Mouse (Mus musculus) CH12.LX (cell line): Measurements from ENCODE around the gene Klf5. TPM values are rescaled to one million over a fixed set of nuclear protein-coding genes. Genes with fewer than 3 reads are reported as not detected.

Experiments used
- DNase-seq: peaks from one replicate; pipeline ENCODE4 v3.0.0-alpha.2; 2013; ENCODE audit errors: extremely low read depth
- H3K27ac ChIP-seq: 2 replicates; pipeline ENCODE4 v1.5.1; 2012; ENCODE audit warnings: low read depth, mild to moderate bottlenecking, control low read depth, moderate library complexity; ENCODE audit not compliant: insufficient read depth
- H3K27me3 ChIP-seq: replicated peaks from 2 replicates; pipeline ENCODE3; 2012; ENCODE audit warnings: inconsistent platforms
- H3K36me3 ChIP-seq, 2 experiments: replicated peaks in 1 of 2; 2 replicates each; pipeline versions ENCODE3 to v1.6.1; 2012; ENCODE audit warnings: inconsistent platforms in 1 of 2, low read length in 1 of 2, mild to moderate bottlenecking in 1 of 2, mixed read lengths in 1 of 2, moderate library complexity in 1 of 2; ENCODE audit not compliant: control insufficient read depth in 1 of 2, insufficient read depth in 1 of 2
- H3K4me1 ChIP-seq, 2 experiments: 2 replicates each; pipeline ENCODE4 v1.6.1; 2012; ENCODE audit warnings: inconsistent platforms in 1 of 2, moderate library complexity in 1 of 2; ENCODE audit not compliant: insufficient read depth in 2 of 2, control insufficient read depth in 1 of 2
- H3K4me2 ChIP-seq: 2 replicates; pipeline ENCODE4 v1.6.1; 2012; ENCODE audit warnings: low read depth, mild to moderate bottlenecking, control low read depth; ENCODE audit not compliant: poor library complexity, insufficient read depth, severe bottlenecking
- H3K4me3 ChIP-seq, 3 experiments: fragments of 150-350 bp in 1 of 3; sonication (generic) in 1 of 3; replicated peaks in 1 of 3; 2 replicates each; pipeline versions ENCODE3 to v1.5.1; 2011 to 2012; ENCODE audit warnings: low read depth in 2 of 3, low read length in 2 of 3, mild to moderate bottlenecking in 2 of 3, moderate library complexity in 2 of 3, control low read depth in 1 of 3, improper control_type of control experiment in 1 of 3, inconsistent platforms in 1 of 3, mixed read lengths in 1 of 3; ENCODE audit not compliant: poor library complexity in 1 of 3
- H3K79me2 ChIP-seq: replicated peaks from 2 replicates; pipeline ENCODE4 v1.6.1; 2012; ENCODE audit warnings: mild to moderate bottlenecking, moderate library complexity; ENCODE audit not compliant: control insufficient read depth, poor library complexity, insufficient read depth, severe bottlenecking; ENCODE audit errors: extremely low read depth
- H3K9ac ChIP-seq: 2 replicates; pipeline ENCODE4 v1.6.1; 2012; ENCODE audit warnings: low read depth, mild to moderate bottlenecking, control low read depth, moderate library complexity; ENCODE audit not compliant: insufficient read depth
- H3K9me3 ChIP-seq: replicated peaks from 2 replicates; pipeline ENCODE3; 2012; ENCODE audit warnings: low read length, inconsistent platforms, mixed read lengths
- BHLHE40 ChIP-seq: IDR thresholded peaks from 2 replicates; pipeline ENCODE4 v1.6.1; 2011; ENCODE audit warnings: mild to moderate bottlenecking, low read depth, low read length, improper control_type of control experiment
- E2F4 ChIP-seq: IDR thresholded peaks from 2 replicates; pipeline ENCODE4 v1.6.1; 2011; ENCODE audit warnings: low read depth, low read length, improper control_type of control experiment; ENCODE audit not compliant: insufficient replicate concordance
- HCFC1 ChIP-seq: IDR thresholded peaks from 2 replicates; pipeline ENCODE4 v1.6.1; 2012; ENCODE audit warnings: low read depth, mild to moderate bottlenecking, inconsistent platforms, low read length, improper control_type of control experiment
- IRF4 ChIP-seq: IDR thresholded peaks from 2 replicates; pipeline ENCODE4 v1.6.1; 2014; ENCODE audit warnings: low read depth, mild to moderate bottlenecking, inconsistent platforms, low read length, improper control_type of control experiment
- MAZ ChIP-seq: IDR thresholded peaks from 2 replicates; pipeline ENCODE4 v1.6.1; 2012; ENCODE audit warnings: low read depth, mild to moderate bottlenecking, inconsistent platforms, low read length, improper control_type of control experiment, moderate library complexity
- MYC ChIP-seq: IDR thresholded peaks from 2 replicates; pipeline ENCODE4 v1.6.1; 2011; ENCODE audit warnings: low read depth, mild to moderate bottlenecking, improper control_type of control experiment, low read length
- NELFE ChIP-seq: IDR thresholded peaks from 2 replicates; pipeline ENCODE4 v1.6.1; 2011; ENCODE audit warnings: low read depth, low read length, improper control_type of control experiment
- RAD21 ChIP-seq: IDR thresholded peaks from 2 replicates; pipeline ENCODE4 v1.6.1; 2011; ENCODE audit warnings: low read depth, mild to moderate bottlenecking, low read length, improper control_type of control experiment, moderate library complexity
- UBTF ChIP-seq: IDR thresholded peaks from 2 replicates; pipeline ENCODE4 v1.6.1; 2012; ENCODE audit warnings: low read depth, mild to moderate bottlenecking, inconsistent platforms, low read length, improper control_type of control experiment, moderate library complexity
- dilution Hi-C: fragments of 300-500 bp; cut with MboI; formaldehyde crosslinking; loops from 2 replicates; pipeline ENCODE4 v1.14.3; 2020; ENCODE audit warnings: low sequenced_read_pairs; ENCODE audit not compliant: extremely low pct_unique_long_range_greater_than_20kb, extremely low pct_ligation_motif_present
- in situ Hi-C: fragments of 300-500 bp; cut with MboI; formaldehyde crosslinking; loops from 3 replicates; pipeline ENCODE4 v1.14.3; 2019; ENCODE audit warnings: low sequenced_read_pairs, low pct_ligation_motif_present, low pct_unique_long_range_greater_than_20kb, mixed read lengths
- polyA plus RNA-seq: library from polyadenylated mRNA; unstranded; fragments of >175 nt; gene quantifications from 2 replicates; pipeline ENCODE4 v1.2.1, GENCODE M21; 2012; ENCODE audit warnings: low read depth; ENCODE audit not compliant: insufficient read length
- total RNA-seq, 2 experiments: library from RNA; depleted of rRNA; stranded (reverse); fragments of 300-350 nt in 1 of 2; fragments of >200 nt in 1 of 2; gene quantifications; 2 replicates each; pipeline ENCODE4 v1.2.3; 2012 to 2014

Gene Klf5
- total and polyA plus RNA-seq, 3 experiments: 0.08 TPM; not detected in 2

DNA sequence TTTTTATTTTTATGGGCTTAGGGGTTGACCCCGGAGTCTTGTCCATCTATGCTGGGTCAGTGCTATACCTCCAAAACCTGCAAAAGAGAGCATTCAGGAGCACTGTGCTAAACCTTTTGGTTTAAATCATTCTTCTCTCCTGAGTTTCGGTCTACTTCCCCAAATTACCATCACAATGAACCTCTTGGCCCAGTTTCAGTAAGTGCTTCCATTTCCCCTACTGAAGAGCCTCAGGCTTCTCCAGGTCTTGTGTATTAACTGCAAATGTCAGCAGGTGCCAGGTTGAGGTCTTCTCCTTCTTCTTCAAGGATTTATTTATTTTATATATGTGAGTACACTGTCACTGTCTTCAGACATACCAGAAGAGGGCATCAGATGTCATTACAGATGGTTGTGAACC, 55.6 kb downstream of the Klf5 start:
- dilution Hi-C loops: no loop called here
- Histone ChIP-seq H3K9ac (no peak overlapping the region), H3K36me3 (no peaks in the 10 kb centered on the region), H3K79me2 (no peaks in the 10 kb centered on the region), H3K9me3 (no peaks in the 10 kb centered on the region), H3K27ac (no peak overlapping the region), H3K27me3 (no peaks in the 10 kb centered on the region), H3K4me3 (no peak overlapping the region), H3K4me2 (no peak overlapping the region), H3K4me1 (no peaks in the 10 kb centered on the region)
- TF ChIP-seq HCFC1: no peak
- in situ Hi-C loops: no loop called here
- DNase-seq: no peak

DNA sequence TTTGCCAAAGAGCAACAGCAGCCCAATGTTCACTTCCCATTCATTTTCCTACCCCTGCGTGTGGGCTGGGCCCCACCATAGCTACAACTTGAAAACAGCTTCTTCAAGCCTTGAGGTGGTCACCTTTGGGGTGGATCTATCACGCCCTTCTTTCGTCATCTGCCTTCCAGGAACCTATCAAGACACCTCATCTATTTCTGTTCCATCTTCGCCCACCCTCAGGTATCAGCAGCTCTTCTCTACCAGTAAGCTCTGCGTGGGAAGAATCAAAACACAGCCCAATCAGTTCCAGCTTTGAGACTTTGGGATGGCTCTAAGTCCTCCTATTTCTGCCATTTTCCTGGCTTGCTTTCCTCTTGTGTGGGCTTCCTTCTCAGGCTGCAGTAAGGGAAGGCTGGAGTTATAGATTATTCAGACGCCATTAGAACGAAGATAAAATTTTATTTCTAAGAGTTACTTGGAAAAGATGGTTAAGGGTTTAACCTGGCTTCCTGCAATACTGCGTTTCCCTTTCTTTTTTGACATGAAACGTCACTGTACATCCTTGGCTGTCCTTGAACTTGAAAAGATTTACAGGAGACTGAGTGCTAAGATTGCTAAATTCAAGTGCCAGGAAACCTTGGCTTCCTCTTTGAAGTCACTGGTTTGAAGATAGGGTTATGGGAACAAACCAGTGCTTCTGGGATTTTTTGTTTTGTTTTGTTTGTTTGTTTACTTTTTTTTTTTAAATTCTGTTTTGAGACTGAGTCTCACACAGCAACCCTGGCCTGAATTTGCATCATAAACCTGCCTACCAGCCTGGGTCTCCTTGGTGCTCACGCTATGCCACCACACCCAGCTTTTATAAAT, 56.5 kb downstream of the Klf5 start:
- H3K79me2 ChIP-seq: no peaks in the 10 kb centered on the region
- TF ChIP-seq UBTF (no peak), IRF4 (no peak), BHLHE40 (no peak), E2F4 (no peak), MAZ (no peak), MYC (no peak), NELFE (no peak)
- in situ Hi-C loops (no loop called here), dilution Hi-C loops (no loop called here)
- H3K4me3 ChIP-seq: no peak overlapping the region
- H3K4me1 ChIP-seq: no peaks in the 10 kb centered on the region
- no peak overlapping the region for H3K27ac ChIP-seq
- no peaks in the 10 kb centered on the region for H3K27me3 ChIP-seq
- no peak overlapping the region for H3K9ac ChIP-seq
- H3K36me3 ChIP-seq: no peaks in the 10 kb centered on the region
- H3K9me3 ChIP-seq: no peaks in the 10 kb centered on the region
- DNase-seq: no peak
- no peak overlapping the region for H3K4me2 ChIP-seq

DNA sequence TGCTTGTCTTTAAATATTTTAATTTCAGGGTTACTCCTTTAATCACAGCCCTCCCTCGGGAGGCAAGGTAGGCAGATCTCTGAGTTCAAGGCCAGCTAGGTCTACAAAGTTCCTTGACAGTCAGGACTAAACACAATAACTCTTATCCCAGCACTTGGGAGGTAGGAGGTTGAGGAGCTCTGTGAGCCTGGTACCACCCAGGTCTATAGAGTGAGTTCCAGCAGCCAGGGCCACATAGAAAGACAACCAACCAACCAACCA, 57.0 kb downstream of the Klf5 start:
- no peak overlapping the region for H3K4me3 ChIP-seq
- no peak for DNase-seq
- in situ Hi-C loops: no loop called here
- no peak overlapping the region for H3K27ac ChIP-seq
- no peaks in the 10 kb centered on the region for H3K27me3 ChIP-seq
- H3K4me2 ChIP-seq: no peak overlapping the region
- H3K79me2 ChIP-seq: no peaks in the 10 kb centered on the region
- no peaks in the 10 kb centered on the region for H3K36me3 ChIP-seq
- H3K9ac ChIP-seq: no peak overlapping the region
- H3K4me1 ChIP-seq: no peaks in the 10 kb centered on the region
- no peak for TF ChIP-seq RAD21
- dilution Hi-C loops: no loop called here
- H3K9me3 ChIP-seq: no peaks in the 10 kb centered on the region
